Mouse (Mus musculus): ENCODE measurements around the gene Tspan18. TPM values are rescaled to one million over a fixed set of nuclear protein-coding genes. Genes with fewer than 3 reads are reported as not detected.

Tspan18 gene
- polyA plus RNA-seq, 1 experiment from 2014 or later, result 48.4 TPM

GRCm38 (mm10) chr2:93360310-93360709 is 26.0 kb upstream of the Tspan18 start:
- Histone ChIP-seq H3K27me3 (ENCODE audit: low read depth, poor library complexity, severe bottlenecking) (0 out of 2 replicates have a peak, but pooled peaks cover 5% of the 10 kb centered on the region), H3K4me1 (peaks cover 24% of the 10 kb centered on the region), H3K27ac (replicated peaks) (no peak overlapping the region), H3K9me3 (replicated peaks) (no peaks in the 10 kb centered on the region), H3K36me3 (no peaks in the 10 kb centered on the region), H3K4me3 (no peak overlapping the region)
- no peak for DNase-seq (ENCODE audit: low spot score)
- WGBS, result 85% methylated on average over 6 of the region's 6 CpGs

DNA sequence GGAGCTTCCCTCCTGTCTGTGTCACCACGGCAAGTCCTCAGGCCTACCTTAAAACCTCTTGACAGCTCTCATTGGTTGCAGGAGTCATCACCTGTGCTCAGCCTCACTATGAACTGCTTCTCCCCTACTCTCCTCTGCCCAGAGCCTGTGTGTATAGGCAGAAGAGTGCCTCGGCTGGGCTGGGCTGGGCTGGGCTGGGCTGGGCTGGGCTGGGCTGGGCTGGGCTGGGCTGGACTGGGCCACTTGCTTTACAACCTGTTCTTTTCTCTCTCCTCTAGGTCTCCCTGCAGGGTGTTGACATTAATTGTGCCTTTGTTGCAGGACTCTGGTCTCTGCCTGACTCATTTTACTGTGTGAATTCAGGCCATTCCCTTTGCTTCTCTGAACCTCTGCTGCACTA is 23.1 kb upstream of the Tspan18 start:
- Histone ChIP-seq H3K4me1 (peaks cover 22% of the 10 kb centered on the region), H3K4me3 (no peak overlapping the region), H3K36me3 (no peaks in the 10 kb centered on the region), H3K9me3 (replicated peaks) (no peaks in the 10 kb centered on the region), H3K27ac (replicated peaks) (peak overlapping the region; percentile 4; the same call in 1 of the 2 replicates), H3K27me3 (ENCODE audit: low read depth, poor library complexity, severe bottlenecking) (peaks cover 11% of the 10 kb centered on the region; the same call in 1 of the 2 replicates)
- 67% methylated on average over 2 of the region's 2 CpGs for WGBS
- no peak for DNase-seq (ENCODE audit: low spot score)

GRCm38 (mm10) chr2:93355845-93356244 is 21.5 kb upstream of the Tspan18 start:
- Histone ChIP-seq H3K36me3 (no peaks in the 10 kb centered on the region), H3K4me1 (peaks cover 17% of the 10 kb centered on the region), H3K27ac (replicated peaks) (no peak overlapping the region), H3K27me3 (ENCODE audit: low read depth, poor library complexity, severe bottlenecking) (peaks cover 15% of the 10 kb centered on the region; the same call in 1 of the 2 replicates), H3K9me3 (replicated peaks) (no peaks in the 10 kb centered on the region), H3K4me3 (no peak overlapping the region)
- DNase-seq (ENCODE audit: low spot score), result no peak
- 73% methylated on average over 7 of the region's 7 CpGs for WGBS

GRCm38 (mm10) chr2:93354621-93355020 is 20.3 kb upstream of the Tspan18 start:
- no peaks in the 10 kb centered on the region for H3K9me3 ChIP-seq (replicated peaks)
- no peak for DNase-seq (ENCODE audit: low spot score)
- 86% methylated on average over 1 of the region's 1 CpGs for WGBS
- peaks cover 20% of the 10 kb centered on the region for H3K4me1 ChIP-seq
- H3K4me3 ChIP-seq, result no peak overlapping the region
- peaks cover 10% of the 10 kb centered on the region; the same call in 1 of the 2 replicates for H3K27me3 ChIP-seq (ENCODE audit: low read depth, poor library complexity, severe bottlenecking)
- no peak overlapping the region for H3K27ac ChIP-seq (replicated peaks)
- no peaks in the 10 kb centered on the region for H3K36me3 ChIP-seq

GRCm38 (mm10) chr2:93353725-93354124 is 19.4 kb upstream of the Tspan18 start:
- DNase-seq (ENCODE audit: low spot score), result no peak
- peak overlapping the region; percentile 47 for H3K27ac ChIP-seq (replicated peaks)
- H3K27me3 ChIP-seq (ENCODE audit: low read depth, poor library complexity, severe bottlenecking), result peaks cover 10% of the 10 kb centered on the region; the same call in 1 of the 2 replicates
- no peaks in the 10 kb centered on the region for H3K9me3 ChIP-seq (replicated peaks)
- WGBS, result 78% methylated on average over 4 of the region's 4 CpGs
- no peak overlapping the region for H3K4me3 ChIP-seq
- peaks cover 20% of the 10 kb centered on the region for H3K4me1 ChIP-seq
- H3K36me3 ChIP-seq, result no peaks in the 10 kb centered on the region

DNA sequence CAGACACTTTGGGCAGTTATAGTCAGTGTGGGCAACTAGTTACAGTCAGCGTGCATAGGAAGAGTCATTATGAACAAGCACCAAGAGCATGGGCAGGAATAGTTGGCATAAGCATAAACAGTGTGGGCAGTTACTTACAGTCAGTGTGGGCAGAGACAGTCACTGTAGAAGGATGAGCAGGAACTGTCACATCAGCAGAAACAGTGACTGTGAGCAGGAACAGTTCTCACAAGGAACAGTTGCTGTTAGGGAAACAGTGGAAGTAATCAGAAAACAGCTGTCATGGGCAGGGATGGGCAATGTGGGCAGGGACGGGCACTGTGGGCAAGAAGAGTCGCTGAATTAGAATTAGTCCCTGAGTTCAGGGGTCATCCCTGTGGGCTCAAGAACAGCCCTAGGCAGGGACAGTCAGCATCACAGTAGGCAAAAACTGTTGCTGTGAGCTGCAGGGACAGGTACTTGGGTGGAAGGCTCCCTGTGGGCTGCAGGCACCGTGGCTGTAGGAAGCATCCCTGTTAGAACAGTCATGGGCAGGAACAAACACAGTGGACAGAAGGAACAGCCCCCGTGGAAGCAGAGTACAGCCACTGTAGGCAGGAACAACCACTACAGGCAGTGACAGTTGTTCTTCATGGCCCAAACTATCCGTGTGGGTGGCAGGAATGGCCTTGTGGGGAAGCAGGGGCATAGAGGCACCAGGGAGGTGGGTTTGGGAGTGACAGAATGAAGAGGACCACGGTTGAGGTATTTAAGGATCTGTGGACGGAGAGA is 18.8 kb upstream of the Tspan18 start:
- DNase-seq (ENCODE audit: low spot score), result no peak
- Histone ChIP-seq H3K4me3 (no peak overlapping the region), H3K9me3 (replicated peaks) (no peaks in the 10 kb centered on the region), H3K4me1 (peaks cover 20% of the 10 kb centered on the region), H3K36me3 (no peaks in the 10 kb centered on the region), H3K27ac (replicated peaks) (peak overlapping the region; percentile 47), H3K27me3 (ENCODE audit: low read depth, poor library complexity, severe bottlenecking) (peaks cover 10% of the 10 kb centered on the region; the same call in 1 of the 2 replicates)
- 84% methylated on average over 8 of the region's 8 CpGs for WGBS

DNA sequence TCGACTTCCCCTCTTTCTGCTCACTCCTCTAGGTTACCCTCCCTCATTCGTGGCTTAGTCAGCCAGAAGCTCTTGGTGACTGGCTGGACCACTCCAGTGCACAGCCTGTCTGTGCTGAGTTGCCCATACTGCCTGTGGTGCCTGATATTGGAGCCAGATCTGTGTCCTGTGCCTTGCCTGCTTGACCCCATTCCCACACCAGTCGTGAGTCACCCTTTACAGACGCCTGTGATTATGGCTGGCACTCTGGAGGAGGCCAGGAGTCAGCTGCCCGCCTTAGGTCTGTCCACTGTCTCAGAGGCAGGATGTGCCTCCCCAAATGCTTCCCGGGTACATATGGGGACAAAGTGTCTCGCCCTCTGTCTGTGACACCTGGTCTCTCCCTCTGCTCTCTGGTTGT is 17.0 kb upstream of the Tspan18 start:
- Histone ChIP-seq H3K36me3 (no peaks in the 10 kb centered on the region), H3K27me3 (ENCODE audit: low read depth, poor library complexity, severe bottlenecking) (peaks cover 10% of the 10 kb centered on the region; the same call in 1 of the 2 replicates), H3K9me3 (replicated peaks) (no peaks in the 10 kb centered on the region), H3K27ac (replicated peaks) (no peak overlapping the region), H3K4me1 (peaks cover 21% of the 10 kb centered on the region), H3K4me3 (no peak overlapping the region)
- WGBS, result 75% methylated on average over 7 of the region's 7 CpGs
- DNase-seq (ENCODE audit: low spot score), result no peak

DNA sequence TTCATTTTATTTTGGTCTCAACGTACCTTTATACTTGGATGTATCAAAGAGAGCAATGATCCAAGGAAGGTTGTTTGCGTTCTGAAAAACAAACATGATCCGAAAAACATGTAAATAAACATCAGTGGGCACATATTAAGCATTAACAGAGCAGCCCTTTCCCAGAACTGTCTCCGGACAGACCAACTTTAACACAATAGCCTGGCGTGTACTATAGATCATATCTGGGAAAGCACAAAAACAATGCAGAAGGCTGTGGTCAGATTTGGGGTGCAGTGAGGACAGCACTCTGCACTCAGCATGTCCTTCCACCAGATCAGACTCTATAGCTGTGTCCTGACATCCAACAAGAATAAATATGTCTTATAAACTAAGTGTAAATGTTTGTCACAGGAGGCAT is 12.7 kb upstream of the Tspan18 start:
- WGBS, result 92% methylated on average over 5 of the region's 5 CpGs
- Histone ChIP-seq H3K9me3 (replicated peaks) (no peaks in the 10 kb centered on the region), H3K4me1 (peaks cover 17% of the 10 kb centered on the region), H3K36me3 (no peaks in the 10 kb centered on the region), H3K4me3 (no peak overlapping the region), H3K27me3 (ENCODE audit: low read depth, poor library complexity, severe bottlenecking) (0 out of 2 replicates have a peak, but pooled peaks cover 3% of the 10 kb centered on the region), H3K27ac (replicated peaks) (no peak overlapping the region)
- DNase-seq (ENCODE audit: low spot score), result no peak

DNA sequence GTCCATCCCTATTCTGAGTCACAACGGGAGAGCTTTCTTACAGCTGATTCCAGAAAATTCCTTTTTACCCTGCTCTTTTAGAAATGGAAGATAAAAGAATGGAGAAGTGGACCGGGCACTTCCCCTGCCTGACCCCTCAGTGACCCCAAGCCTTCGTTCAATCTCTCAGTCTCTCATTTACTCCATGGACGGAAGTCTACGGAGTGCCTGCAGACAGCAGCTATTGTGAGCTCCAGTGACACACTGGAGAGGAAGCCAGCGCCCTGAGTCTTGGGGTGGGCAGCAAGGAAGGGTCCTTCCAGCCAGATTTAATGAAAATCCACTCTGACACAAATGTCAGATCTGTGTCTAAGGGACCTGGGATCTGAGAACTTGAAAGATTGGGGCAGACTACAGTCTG is 12.3 kb upstream of the Tspan18 start:
- WGBS, result 47% methylated on average over 6 of the region's 6 CpGs
- Histone ChIP-seq H3K27ac (replicated peaks) (no peak overlapping the region), H3K4me3 (no peak overlapping the region), H3K4me1 (peaks cover 17% of the 10 kb centered on the region), H3K36me3 (no peaks in the 10 kb centered on the region), H3K9me3 (replicated peaks) (no peaks in the 10 kb centered on the region), H3K27me3 (ENCODE audit: low read depth, poor library complexity, severe bottlenecking) (0 out of 2 replicates have a peak, but pooled peaks cover 3% of the 10 kb centered on the region)
- DNase-seq (ENCODE audit: low spot score), result no peak

- 77% methylated on average over 5 of the region's 5 CpGs for WGBS
- H3K27ac ChIP-seq (replicated peaks), result 0 out of 2 replicates have a peak overlapping the region, but pooled peaks have one; percentile 30
Observed at GRCm38 (mm10) chr2:93345663-93346268, 11.5 kb upstream of the Tspan18 start.

DNA sequence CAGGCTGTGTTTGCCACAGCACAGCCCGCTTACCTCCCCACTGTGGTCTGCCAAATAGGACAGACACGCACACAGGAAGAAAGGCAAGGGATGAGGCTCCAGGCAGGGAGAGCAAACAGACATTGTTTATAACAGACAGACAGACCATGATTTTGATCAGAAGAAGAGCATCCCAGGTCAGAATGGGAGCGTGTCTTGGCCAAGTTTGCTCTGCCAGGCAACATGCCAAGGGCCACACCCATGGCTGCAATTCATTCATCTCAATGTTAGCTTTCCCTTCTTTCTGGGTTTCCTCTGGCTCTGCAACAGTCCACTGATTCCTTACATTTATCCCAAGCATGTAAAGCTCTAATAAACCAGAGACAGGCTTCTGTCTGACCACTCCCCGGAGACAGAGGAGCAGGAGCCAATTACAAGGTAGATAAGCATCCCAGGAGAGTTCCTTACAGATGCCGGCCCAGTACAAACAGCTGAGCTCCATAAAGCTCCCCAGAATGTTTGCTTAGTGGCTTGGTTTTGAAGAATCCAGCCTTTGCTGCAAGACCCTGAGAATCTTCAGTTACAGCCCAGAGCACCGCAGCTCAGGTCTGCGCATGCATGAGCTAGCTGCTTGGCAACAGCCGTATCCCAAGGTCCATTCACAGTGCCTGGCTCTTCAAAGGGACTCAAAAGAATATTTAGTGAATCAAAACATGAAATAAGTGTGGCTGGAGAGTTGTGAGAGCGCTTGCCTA is 5.2 kb upstream of the Tspan18 start:
- 69% methylated on average over 9 of the region's 9 CpGs for WGBS
- no peak for DNase-seq (ENCODE audit: low spot score)
- Histone ChIP-seq H3K4me1 (peaks cover 37% of the 10 kb centered on the region), H3K4me3 (no peak overlapping the region), H3K27ac (replicated peaks) (peak overlapping the region; percentile 24; the same call in 1 of the 2 replicates), H3K27me3 (ENCODE audit: low read depth, poor library complexity, severe bottlenecking) (peaks cover 17% of the 10 kb centered on the region), H3K36me3 (no peaks in the 10 kb centered on the region), H3K9me3 (replicated peaks) (0 out of 2 replicates have a peak, but pooled peaks cover 3% of the 10 kb centered on the region)

More at GRCm38 (mm10) chr2:93345663-93346268, 11.5 kb upstream of the Tspan18 start:
- Histone ChIP-seq H3K27me3 (ENCODE audit: low read depth, poor library complexity, severe bottlenecking) (no peaks in the 10 kb centered on the region), H3K4me1 (peaks cover 17% of the 10 kb centered on the region), H3K36me3 (no peaks in the 10 kb centered on the region), H3K4me3 (no peak overlapping the region), H3K9me3 (replicated peaks) (no peaks in the 10 kb centered on the region)
- no peak for DNase-seq (ENCODE audit: low spot score)

- H3K27ac ChIP-seq (replicated peaks), result no peak overlapping the region
- no peak for DNase-seq (ENCODE audit: low spot score)
- H3K36me3 ChIP-seq, result peaks cover 10% of the 10 kb centered on the region
- H3K9me3 ChIP-seq (replicated peaks), result 0 out of 2 replicates have a peak, but pooled peaks cover 3% of the 10 kb centered on the region
- no peak overlapping the region for H3K4me3 ChIP-seq
- peaks cover 68% of the 10 kb centered on the region for H3K4me1 ChIP-seq
- peaks cover 17% of the 10 kb centered on the region for H3K27me3 ChIP-seq (ENCODE audit: low read depth, poor library complexity, severe bottlenecking)
- 83% methylated on average over 11 of the region's 11 CpGs for WGBS
Observed at GRCm38 (mm10) chr2:93335996-93336395, 1.7 kb upstream of the Tspan18 start.

All from midbrain, embryonic 10.5 days (tissue).